Mouse (Mus musculus): ENCODE measurements at regions not wholly inside any gene's neighbourhood (a gene's known extent, or its start where the extent isn't known, plus 50 kb on each side); places are given as distances from the start of the nearest gene placed in this dataset.

DNA sequence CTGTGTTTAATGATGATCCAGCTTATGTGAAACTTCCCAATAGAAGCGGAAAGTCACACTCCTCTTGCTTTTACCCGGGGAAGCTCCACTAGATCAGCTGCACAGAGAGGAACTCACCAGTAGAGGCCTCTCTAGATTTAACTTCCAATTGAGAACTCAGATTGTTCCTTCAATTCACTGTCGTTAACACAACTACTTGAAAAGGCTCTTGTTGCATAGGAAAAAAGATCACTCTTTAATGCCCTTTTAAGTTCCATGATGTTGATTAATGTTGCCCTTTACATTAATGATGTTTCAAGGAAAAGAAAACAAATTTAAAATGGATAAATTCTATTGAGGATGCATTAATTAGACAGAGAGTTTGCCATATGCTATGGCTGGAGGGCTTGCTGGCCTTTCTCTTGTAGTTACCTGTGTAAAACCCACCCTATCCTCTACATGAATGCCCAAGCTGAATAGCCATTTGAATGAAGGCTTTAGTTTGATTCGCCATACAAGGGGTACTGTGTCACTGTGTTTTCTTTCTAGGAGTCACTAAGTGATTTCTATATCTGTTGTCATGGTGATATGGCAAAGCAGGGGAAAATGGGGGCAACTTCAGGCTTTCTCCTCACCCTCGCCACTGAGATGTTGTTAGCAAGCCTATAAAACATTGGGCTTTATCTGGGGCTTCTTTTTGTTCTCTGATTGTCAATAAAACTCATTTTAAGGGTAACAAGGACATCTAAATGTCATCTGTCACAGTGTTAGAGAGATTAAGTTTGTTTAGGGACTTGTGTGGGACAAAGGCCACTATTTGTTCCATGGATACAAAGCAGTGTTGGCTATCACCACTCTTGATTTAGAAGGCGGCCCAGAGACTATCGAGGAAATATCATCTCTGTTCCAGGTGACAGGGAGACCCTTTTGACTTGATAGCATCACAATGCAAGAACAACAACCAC is 429.9 kb upstream of the Tbc1d2b start:
- WGBS, result 50% methylated on average over 7 of the region's 7 CpGs
- ATAC-seq (ENCODE audit: low FRiP score, low TSS enrichment) (no peak), DNase-seq (ENCODE audit: low spot score) (no peak)
- Histone ChIP-seq H3K4me3 (ENCODE audit: low read depth, low read length) (no peak overlapping the region), H3K27ac (replicated peaks) (no peak overlapping the region), H3K9me3 (ENCODE audit: control insufficient read depth, low read length) (no peaks in the 10 kb centered on the region), H3K9ac (ENCODE audit: low read length) (no peak overlapping the region), H3K36me3 (ENCODE audit: control insufficient read depth, insufficient read depth, low read length) (no peaks in the 10 kb centered on the region), H3K27me3 (ENCODE audit: control insufficient read depth, insufficient read depth, low read length) (no peaks in the 10 kb centered on the region), H3K4me1 (replicated peaks; ENCODE audit: control insufficient read depth, insufficient read depth) (no peaks in the 10 kb centered on the region), H3K4me2 (replicated peaks; ENCODE audit: low read depth) (no peak overlapping the region)
- TF ChIP-seq CTCF (IDR thresholded peaks at IDR 0.05; ENCODE audit: low read depth) (peak; percentile 69), EP300 (optimal IDR thresholded peaks at IDR 0.05) (no peak)

DNA sequence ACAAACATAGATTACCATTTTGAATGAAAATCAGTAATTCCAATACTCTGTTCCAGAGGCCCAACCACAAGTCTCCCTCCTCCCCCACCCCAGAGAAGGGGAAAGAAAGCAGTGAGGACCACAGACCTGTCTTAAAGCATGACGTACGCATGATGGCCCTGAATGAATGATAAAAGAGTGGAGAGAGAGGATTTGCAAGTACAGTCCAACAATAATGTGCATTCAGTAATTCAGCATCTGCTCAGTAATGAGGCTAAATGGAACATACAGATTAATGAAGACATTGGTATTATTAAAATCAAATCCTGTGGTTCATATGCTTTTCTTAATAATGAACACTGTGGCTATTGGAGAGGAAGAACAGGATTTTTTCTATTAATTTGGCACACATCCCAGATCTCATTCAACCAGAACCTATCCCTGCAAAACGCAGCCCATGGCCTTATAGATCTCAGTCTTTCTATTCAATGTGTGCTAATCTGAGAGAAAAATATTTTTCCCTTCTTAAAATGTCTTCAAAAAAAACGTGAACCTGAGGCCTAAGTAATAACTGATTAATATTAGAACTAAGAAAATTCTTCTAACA is 430.7 kb upstream of the Tbc1d2b start:
- H3K9me3 ChIP-seq (ENCODE audit: control insufficient read depth, low read length), result no peaks in the 10 kb centered on the region
- 51% methylated on average over 4 of the region's 4 CpGs for WGBS
- ATAC-seq (ENCODE audit: low FRiP score, low TSS enrichment), result no peak
- no peaks in the 10 kb centered on the region for H3K4me1 ChIP-seq (replicated peaks; ENCODE audit: control insufficient read depth, insufficient read depth)
- no peaks in the 10 kb centered on the region for H3K27me3 ChIP-seq (ENCODE audit: control insufficient read depth, insufficient read depth, low read length)
- no peak overlapping the region for H3K27ac ChIP-seq (replicated peaks)
- no peak overlapping the region for H3K4me3 ChIP-seq (ENCODE audit: low read depth, low read length)
- H3K36me3 ChIP-seq (ENCODE audit: control insufficient read depth, insufficient read depth, low read length), result no peaks in the 10 kb centered on the region
- no peak overlapping the region for H3K9ac ChIP-seq (ENCODE audit: low read length)
- no peak overlapping the region for H3K4me2 ChIP-seq (replicated peaks; ENCODE audit: low read depth)
- DNase-seq (ENCODE audit: low spot score), result no peak
- TF ChIP-seq EP300 (optimal IDR thresholded peaks at IDR 0.05) (no peak), CTCF (IDR thresholded peaks at IDR 0.05; ENCODE audit: low read depth) (no peak)

GRCm38 (mm10) chr9:90713685-90714084 is 443.1 kb upstream of the Tbc1d2b start:
- no peak for DNase-seq (ENCODE audit: low spot score)
- Histone ChIP-seq H3K27ac (replicated peaks) (no peak overlapping the region), H3K36me3 (ENCODE audit: control insufficient read depth, insufficient read depth, low read length) (no peaks in the 10 kb centered on the region), H3K27me3 (ENCODE audit: control insufficient read depth, insufficient read depth, low read length) (no peaks in the 10 kb centered on the region), H3K9ac (ENCODE audit: low read length) (no peak overlapping the region), H3K4me2 (replicated peaks; ENCODE audit: low read depth) (no peak overlapping the region), H3K4me3 (ENCODE audit: low read depth, low read length) (no peak overlapping the region), H3K9me3 (ENCODE audit: control insufficient read depth, low read length) (no peaks in the 10 kb centered on the region), H3K4me1 (replicated peaks; ENCODE audit: control insufficient read depth, insufficient read depth) (no peaks in the 10 kb centered on the region)
- WGBS, result 21% methylated on average over 2 of the region's 2 CpGs
- TF ChIP-seq EP300 (optimal IDR thresholded peaks at IDR 0.05), result no peak
- TF ChIP-seq CTCF (IDR thresholded peaks at IDR 0.05; ENCODE audit: low read depth), result no peak
- no peak for ATAC-seq (ENCODE audit: low FRiP score, low TSS enrichment)

GRCm38 (mm10) chr9:90731450-90731849 is 460.8 kb upstream of the Tbc1d2b start:
- no peak for DNase-seq (ENCODE audit: low spot score)
- no peak for ATAC-seq (ENCODE audit: low FRiP score, low TSS enrichment)
- 74% methylated on average over 4 of the region's 4 CpGs for WGBS

GRCm38 (mm10) chr9:90757175-90757574 is 486.6 kb upstream of the Tbc1d2b start:
- WGBS, result 73% methylated on average over 3 of the region's 3 CpGs
- DNase-seq (ENCODE audit: low spot score), result no peak

More at GRCm38 (mm10) chr9:90731450-90731849, 460.8 kb upstream of the Tbc1d2b start:
- Histone ChIP-seq H3K4me3 (ENCODE audit: low read depth, low read length) (no peak overlapping the region), H3K9ac (ENCODE audit: low read length) (no peak overlapping the region), H3K27me3 (ENCODE audit: control insufficient read depth, insufficient read depth, low read length) (no peaks in the 10 kb centered on the region), H3K4me1 (replicated peaks; ENCODE audit: control insufficient read depth, insufficient read depth) (no peaks in the 10 kb centered on the region), H3K27ac (replicated peaks) (no peak overlapping the region), H3K9me3 (ENCODE audit: control insufficient read depth, low read length) (no peaks in the 10 kb centered on the region), H3K36me3 (ENCODE audit: control insufficient read depth, insufficient read depth, low read length) (no peaks in the 10 kb centered on the region), H3K4me2 (replicated peaks; ENCODE audit: low read depth) (no peak overlapping the region)
- TF ChIP-seq EP300 (optimal IDR thresholded peaks at IDR 0.05), result no peak
- no peak for TF ChIP-seq CTCF (IDR thresholded peaks at IDR 0.05; ENCODE audit: low read depth)

DNA sequence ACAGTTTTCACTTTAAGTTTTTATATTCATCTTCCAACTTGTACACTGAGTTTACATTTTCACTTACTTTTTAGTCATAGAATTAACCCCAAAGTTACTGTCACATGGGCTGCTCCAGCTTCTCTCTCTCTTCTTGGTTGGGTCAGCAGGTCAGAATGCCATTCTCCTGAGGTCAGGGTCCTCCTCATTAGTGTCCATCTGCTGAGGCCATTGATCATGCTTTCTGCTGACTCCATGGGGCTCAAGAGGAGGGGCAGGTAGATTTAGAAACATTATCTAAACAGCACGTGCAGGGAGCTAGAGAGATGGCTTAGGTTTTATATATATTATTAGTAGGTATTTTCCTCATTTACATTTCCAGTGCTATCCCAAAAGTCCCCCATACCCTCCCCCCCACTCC is 503.7 kb upstream of the Tbc1d2b start:
- no peaks in the 10 kb centered on the region for H3K4me1 ChIP-seq (replicated peaks; ENCODE audit: control insufficient read depth, insufficient read depth)
- no peak for ATAC-seq (ENCODE audit: low FRiP score, low TSS enrichment)
- H3K4me3 ChIP-seq (ENCODE audit: low read depth, low read length), result no peak overlapping the region
- H3K9me3 ChIP-seq (ENCODE audit: control insufficient read depth, low read length), result no peaks in the 10 kb centered on the region
- no peak overlapping the region for H3K4me2 ChIP-seq (replicated peaks; ENCODE audit: low read depth)
- DNase-seq (ENCODE audit: low spot score), result no peak
- no peak overlapping the region for H3K9ac ChIP-seq (ENCODE audit: low read length)
- TF ChIP-seq EP300 (optimal IDR thresholded peaks at IDR 0.05), result no peak
- no peak for TF ChIP-seq CTCF (IDR thresholded peaks at IDR 0.05; ENCODE audit: low read depth)
- no peaks in the 10 kb centered on the region for H3K27me3 ChIP-seq (ENCODE audit: control insufficient read depth, insufficient read depth, low read length)
- H3K27ac ChIP-seq (replicated peaks), result no peak overlapping the region
- WGBS, result 30% methylated on average over 1 of the region's 1 CpGs
- H3K36me3 ChIP-seq (ENCODE audit: control insufficient read depth, insufficient read depth, low read length), result no peaks in the 10 kb centered on the region

More at GRCm38 (mm10) chr9:90757175-90757574, 486.6 kb upstream of the Tbc1d2b start:
- Histone ChIP-seq H3K27ac (replicated peaks) (no peak overlapping the region), H3K27me3 (ENCODE audit: control insufficient read depth, insufficient read depth, low read length) (no peaks in the 10 kb centered on the region), H3K36me3 (ENCODE audit: control insufficient read depth, insufficient read depth, low read length) (no peaks in the 10 kb centered on the region), H3K4me3 (ENCODE audit: low read depth, low read length) (no peak overlapping the region), H3K4me1 (replicated peaks; ENCODE audit: control insufficient read depth, insufficient read depth) (no peaks in the 10 kb centered on the region), H3K9me3 (ENCODE audit: control insufficient read depth, low read length) (no peaks in the 10 kb centered on the region), H3K9ac (ENCODE audit: low read length) (no peak overlapping the region), H3K4me2 (replicated peaks; ENCODE audit: low read depth) (no peak overlapping the region)
- no peak for ATAC-seq (ENCODE audit: low FRiP score, low TSS enrichment)
- TF ChIP-seq CTCF (IDR thresholded peaks at IDR 0.05; ENCODE audit: low read depth) (no peak), EP300 (optimal IDR thresholded peaks at IDR 0.05) (no peak)

All from stomach, postnatal 0 days (tissue).